Mouse (Mus musculus) embryonic facial prominence, embryonic 14.5 days (tissue): ENCODE results near the gene Ssbp3. TPM values are rescaled to one million over a fixed set of nuclear protein-coding genes. Genes with fewer than 3 reads are reported as not detected.
A peak's percentile ranks its signal among the peaks of the same experiment; 100 is the strongest.

Experiments
- ATAC-seq: fragments of 200-750 bp; cut with Nextera tagmentation; 2 replicates; pipeline ENCODE4 v1.8.0; 2017; ENCODE audit warnings: low read depth, moderate number of reproducible peaks, moderate TSS enrichment
- DNase-seq: peaks from one replicate; pipeline ENCODE4 v3.0.0-alpha.2; 2015; ENCODE audit warnings: low spot score
- H3K27ac ChIP-seq: fragments of 300-500 bp; sonication (generic); replicated peaks from 2 replicates; pipeline ENCODE4 v1.5.1; 2014; ENCODE audit warnings: low read depth, mild to moderate bottlenecking, low read length, moderate library complexity
- H3K27me3 ChIP-seq: fragments of 300-500 bp; sonication (generic); replicated peaks from 2 replicates; pipeline ENCODE4 v1.6.1; 2014; ENCODE audit warnings: low read length; ENCODE audit not compliant: control insufficient read depth, insufficient read depth
- H3K36me3 ChIP-seq: fragments of 300-500 bp; sonication (generic); 2 replicates; pipeline ENCODE4 v1.6.1; 2014; ENCODE audit warnings: low read length, mixed read lengths; ENCODE audit not compliant: control insufficient read depth, insufficient read depth
- H3K4me1 ChIP-seq: fragments of 300-500 bp; sonication (generic); 2 replicates; pipeline ENCODE4 v1.6.1; 2014; ENCODE audit warnings: antibody characterized with exemption, low read length; ENCODE audit not compliant: control insufficient read depth, insufficient read depth
- H3K4me2 ChIP-seq: fragments of 300-500 bp; sonication (generic); 2 replicates; pipeline ENCODE4 v1.6.1; 2014; ENCODE audit warnings: low read depth, mild to moderate bottlenecking, low read length, moderate library complexity, mixed read lengths
- H3K4me3 ChIP-seq: fragments of 300-500 bp; sonication (generic); 2 replicates; pipeline ENCODE4 v1.5.1; 2014; ENCODE audit warnings: low read depth, mild to moderate bottlenecking, low read length
- H3K9ac ChIP-seq: fragments of 300-500 bp; sonication (generic); 2 replicates; pipeline ENCODE4 v1.6.1; 2014; ENCODE audit warnings: low read depth, mild to moderate bottlenecking, low read length, moderate library complexity, mixed read lengths
- H3K9me3 ChIP-seq: fragments of 300-500 bp; sonication (generic); 2 replicates; pipeline ENCODE4 v1.6.1; 2016; ENCODE audit warnings: low read length; ENCODE audit not compliant: control insufficient read depth
- WGBS: fragments of 180-500 bp; shearing (Covaris S2); extraction: QIAGEN DNeasy Blood & Tissue Kit; methylation state at CpG from one replicate; pipeline ENCODE4 v1.1.7; 2014; 5-methylcytosine and 5-hydroxymethylcytosine counted together
- polyA plus RNA-seq: library from polyadenylated mRNA; unstranded; fragments of >200 nt; fragmentation: Nextera tagmentation; extraction: Ambion mirVana; gene quantifications from 2 replicates; pipeline ENCODE4 v1.2.1, GENCODE M21; 2014

Ssbp3 gene
- polyA plus RNA-seq, 1 experiment from 2014 or later: 72.9 TPM

DNA sequence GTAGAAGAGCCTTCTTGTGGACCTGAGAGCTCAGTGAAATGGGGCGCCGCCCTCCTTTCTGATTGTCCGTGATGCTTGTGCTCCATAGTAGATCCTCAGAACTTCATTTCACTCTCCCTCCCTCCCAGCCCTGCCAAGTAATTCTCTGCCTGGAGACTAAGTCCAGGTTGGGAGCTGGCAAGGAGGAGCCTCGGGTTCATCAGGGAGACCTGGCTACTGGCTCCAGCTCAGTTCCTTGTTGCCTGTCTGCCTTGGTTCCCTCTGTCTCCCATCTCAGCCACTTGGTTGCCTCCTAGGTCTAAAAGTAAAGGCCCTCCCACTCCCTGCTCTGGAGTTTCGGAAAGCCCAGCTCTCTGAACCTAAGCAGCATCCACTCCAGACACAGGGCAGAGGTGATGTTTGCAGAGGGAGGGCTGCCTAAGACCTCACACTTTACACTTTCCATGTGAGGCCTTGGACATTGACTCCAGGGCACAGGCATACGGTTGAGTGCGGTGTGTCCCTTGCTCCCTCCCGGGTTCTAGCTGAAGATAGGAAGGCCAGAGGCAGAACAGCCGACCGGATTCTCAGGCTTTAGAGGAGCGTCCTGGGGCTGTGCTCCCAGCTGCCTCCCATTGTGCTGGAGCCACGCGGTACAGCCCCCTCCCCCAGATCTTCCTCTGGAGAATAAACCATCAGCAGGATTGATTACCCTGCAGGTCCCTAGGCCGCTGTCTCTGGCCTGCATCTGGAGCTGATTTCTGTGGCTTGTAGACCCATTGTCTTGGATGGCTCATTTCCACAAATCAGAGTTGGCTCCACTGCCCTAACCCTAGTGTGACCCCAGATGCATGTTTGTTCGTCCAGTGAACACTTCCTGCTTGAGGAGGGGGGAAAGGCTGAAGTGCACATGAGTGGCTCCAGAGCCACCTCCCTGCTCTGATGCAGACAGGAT lies 75.7 kb downstream of the Ssbp3 start:
- Histone ChIP-seq H3K4me1 (peaks cover 52% of the 10 kb centered on the region), H3K9me3 (no peaks in the 10 kb centered on the region), H3K4me2 (no peak overlapping the region), H3K9ac (0 out of 2 replicates have a peak overlapping the region, but pooled peaks have one; percentile 3), H3K27ac (peak overlapping the region; percentile 63), H3K4me3 (no peak overlapping the region), H3K36me3 (0 out of 2 replicates have a peak, but pooled peaks cover 6% of the 10 kb centered on the region), H3K27me3 (no peaks in the 10 kb centered on the region)
- WGBS: 26% methylated on average over 15 of the region's 15 CpGs
- ATAC-seq: peak; percentile 34
- DNase-seq: peak; percentile 41

DNA sequence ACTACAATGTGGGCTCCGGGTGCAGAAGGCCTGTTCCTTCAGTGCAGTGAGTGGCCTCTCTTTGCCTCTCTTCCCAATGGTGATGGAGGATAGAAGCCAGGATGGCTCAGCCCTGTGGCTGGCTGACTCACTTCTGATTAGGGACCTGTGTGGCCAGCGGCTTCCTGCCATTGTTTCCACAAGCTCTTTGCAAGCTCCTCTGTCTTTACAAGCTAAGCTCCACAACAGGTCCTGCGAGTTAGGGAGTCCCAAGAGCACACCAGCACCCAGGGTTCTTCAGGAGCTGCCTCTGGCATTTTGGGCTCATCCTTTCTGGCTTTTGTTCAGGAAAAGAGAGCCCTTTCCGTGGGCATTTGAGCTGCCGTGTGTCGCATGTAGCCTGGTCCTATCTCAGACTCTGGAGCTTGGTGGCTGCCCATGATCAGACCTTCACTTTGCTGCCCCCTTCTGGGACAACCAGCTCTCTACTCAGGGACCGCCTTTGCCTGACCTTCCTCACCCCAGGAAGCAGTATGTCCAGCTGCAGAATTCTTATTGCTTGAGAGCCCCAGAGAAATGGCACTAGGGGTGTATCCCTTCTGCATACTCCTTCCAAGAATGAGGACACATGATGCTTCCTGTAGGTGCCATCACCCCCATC lies 77.3 kb downstream of the Ssbp3 start:
- Histone ChIP-seq H3K27me3 (no peaks in the 10 kb centered on the region), H3K36me3 (no peaks in the 10 kb centered on the region), H3K4me2 (no peak overlapping the region), H3K27ac (no peak overlapping the region), H3K4me3 (no peak overlapping the region), H3K9me3 (no peaks in the 10 kb centered on the region), H3K4me1 (peaks cover 42% of the 10 kb centered on the region), H3K9ac (no peak overlapping the region)
- DNase-seq (peak; percentile 59), ATAC-seq (peak; percentile 60; the same call in 1 of the 2 replicates)
- 30% methylated on average over 7 of the region's 7 CpGs for WGBS

DNA sequence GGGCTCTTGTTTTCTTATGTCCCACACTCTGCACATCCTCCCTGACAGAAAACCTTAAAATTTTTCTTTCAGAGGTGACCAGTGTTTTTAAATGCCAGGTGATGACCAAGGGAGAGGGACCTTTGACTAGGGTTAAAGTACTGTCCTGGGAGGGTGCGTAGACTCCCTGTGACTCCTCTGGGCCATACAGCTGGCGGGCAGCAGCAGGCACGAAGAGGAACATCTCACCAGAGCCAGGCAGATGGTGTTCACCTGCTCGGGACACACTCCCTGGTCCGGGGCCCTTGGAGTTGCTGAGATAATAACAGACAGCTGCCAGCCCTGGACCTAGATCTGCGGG lies 78.4 kb downstream of the Ssbp3 start:
- H3K4me3 ChIP-seq: no peak overlapping the region
- H3K27me3 ChIP-seq: no peaks in the 10 kb centered on the region
- no peak overlapping the region for H3K4me2 ChIP-seq
- H3K27ac ChIP-seq: peak overlapping the region; percentile 40; the same call in 1 of the 2 replicates
- peaks cover 40% of the 10 kb centered on the region for H3K4me1 ChIP-seq
- H3K36me3 ChIP-seq: no peaks in the 10 kb centered on the region
- 0 out of 2 replicates have a peak overlapping the region, but pooled peaks have one; percentile 21 for H3K9ac ChIP-seq
- H3K9me3 ChIP-seq: no peaks in the 10 kb centered on the region
- DNase-seq (no peak), ATAC-seq (no peak)
- WGBS: 46% methylated on average over 6 of the region's 6 CpGs

DNA sequence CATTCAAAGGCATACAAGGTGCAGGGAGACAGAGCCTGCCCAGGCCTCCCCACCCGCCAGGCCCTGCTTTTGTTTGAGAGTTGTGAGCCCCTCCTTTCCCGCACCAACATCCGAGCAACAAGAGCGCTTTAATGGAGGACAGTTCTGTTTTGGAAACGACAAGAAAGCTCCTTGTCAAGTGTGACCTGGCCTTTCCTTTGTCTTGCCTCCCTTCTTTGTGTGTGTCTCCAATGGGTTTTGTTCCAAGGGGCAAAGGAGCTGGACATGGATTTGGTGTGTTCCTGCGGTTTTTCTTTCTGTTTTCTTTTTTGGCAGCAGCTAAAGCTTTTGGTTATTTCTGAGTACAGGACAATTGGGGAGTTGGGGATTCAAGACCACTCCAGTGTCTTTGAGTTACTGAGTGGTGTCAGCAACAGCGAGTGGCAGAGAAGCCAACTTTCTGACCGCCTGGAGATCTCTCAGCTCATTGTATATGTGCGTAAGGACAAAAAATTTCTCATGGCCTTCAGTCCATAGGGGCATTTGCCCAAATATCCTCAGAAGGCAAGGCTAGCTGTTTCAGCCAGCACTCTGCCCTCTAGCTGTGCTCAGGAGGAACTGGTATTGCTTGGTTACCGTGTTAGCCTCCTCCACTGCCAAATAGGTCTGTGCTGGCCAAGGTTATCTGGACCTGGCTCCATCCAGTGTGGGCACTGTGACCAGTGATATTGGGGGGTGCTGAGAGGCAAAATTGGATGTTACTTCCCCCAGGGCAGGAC lies 78.9 kb downstream of the Ssbp3 start:
- H3K9me3 ChIP-seq: no peaks in the 10 kb centered on the region
- 54% methylated on average over 10 of the region's 10 CpGs for WGBS
- H3K4me1 ChIP-seq: peaks cover 38% of the 10 kb centered on the region
- no peak overlapping the region for H3K4me3 ChIP-seq
- no peaks in the 10 kb centered on the region for H3K36me3 ChIP-seq
- H3K27ac ChIP-seq: peak overlapping the region; percentile 40; the same call in 1 of the 2 replicates
- H3K4me2 ChIP-seq: no peak overlapping the region
- H3K9ac ChIP-seq: 0 out of 2 replicates have a peak overlapping the region, but pooled peaks have one; percentile 21
- no peak for DNase-seq
- H3K27me3 ChIP-seq: no peaks in the 10 kb centered on the region
- no peak for ATAC-seq

DNA sequence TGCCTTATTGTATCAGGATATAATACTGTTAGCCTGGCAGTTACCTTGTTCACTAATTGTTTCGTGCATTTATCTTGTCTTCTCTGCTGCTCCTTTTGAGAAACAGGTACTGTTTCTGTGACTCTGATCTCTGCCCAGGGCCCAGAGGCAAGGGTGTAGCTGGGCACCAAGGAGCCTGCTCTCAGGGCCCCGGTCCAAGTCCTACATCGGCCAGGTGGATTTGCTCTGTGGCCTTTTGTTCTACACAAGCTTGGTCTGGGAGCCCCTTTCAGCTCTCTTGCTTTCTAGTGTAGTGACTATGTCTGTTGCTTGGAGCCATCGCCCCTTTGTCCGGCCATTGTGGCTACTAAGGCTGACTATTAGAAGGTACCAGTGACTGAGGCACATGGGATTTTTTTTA lies 82.6 kb downstream of the Ssbp3 start:
- Histone ChIP-seq H3K27ac (no peak overlapping the region), H3K4me2 (no peak overlapping the region), H3K4me1 (peaks cover 35% of the 10 kb centered on the region), H3K4me3 (no peak overlapping the region), H3K36me3 (no peaks in the 10 kb centered on the region), H3K27me3 (no peaks in the 10 kb centered on the region), H3K9ac (no peak overlapping the region), H3K9me3 (no peaks in the 10 kb centered on the region)
- 83% methylated on average over 5 of the region's 5 CpGs for WGBS
- no peak for ATAC-seq
- no peak for DNase-seq

DNA sequence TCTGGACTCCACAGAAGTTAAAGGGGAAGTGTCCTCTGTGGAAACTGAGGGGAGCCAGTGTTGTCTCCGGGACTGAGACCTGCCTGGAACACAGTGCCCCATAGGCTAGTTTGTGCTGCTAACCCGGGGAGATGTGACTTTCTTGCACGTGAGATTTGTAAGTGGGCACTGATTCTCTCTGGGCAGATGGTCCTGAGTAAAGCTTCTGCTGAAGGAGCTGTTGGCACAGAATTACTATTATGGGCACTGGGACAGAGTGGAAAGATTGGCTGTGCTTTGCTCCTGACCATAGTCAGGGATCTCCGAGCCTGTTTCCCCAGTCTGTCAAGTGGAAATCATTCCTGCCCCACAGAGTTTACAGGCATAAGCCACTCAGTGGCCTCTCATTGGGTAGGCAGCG lies 83.8 kb downstream of the Ssbp3 start:
- Histone ChIP-seq H3K27me3 (no peaks in the 10 kb centered on the region), H3K36me3 (no peaks in the 10 kb centered on the region), H3K4me1 (peaks cover 29% of the 10 kb centered on the region), H3K27ac (no peak overlapping the region), H3K4me3 (no peak overlapping the region), H3K9ac (no peak overlapping the region), H3K4me2 (no peak overlapping the region), H3K9me3 (no peaks in the 10 kb centered on the region)
- DNase-seq (no peak), ATAC-seq (no peak)
- 78% methylated on average over 5 of the region's 5 CpGs for WGBS

DNA sequence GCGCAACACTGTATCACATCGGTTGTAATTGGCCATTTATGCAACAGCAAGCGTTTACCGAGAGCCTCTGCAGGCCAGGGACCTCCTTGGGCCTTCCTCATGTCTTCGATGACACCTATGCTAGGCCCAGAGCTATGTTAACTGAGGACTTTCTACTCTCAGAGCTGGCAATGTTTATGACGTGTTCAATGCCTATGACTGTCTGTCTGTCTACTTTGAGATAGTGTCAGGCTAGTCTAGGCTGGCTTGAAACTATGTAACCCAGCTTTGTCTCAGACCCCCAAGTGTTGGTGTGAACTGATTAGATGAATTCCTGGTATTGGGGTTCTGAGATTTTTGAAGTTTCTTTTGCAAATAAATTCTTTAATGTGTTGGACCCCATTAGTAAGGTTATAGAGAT lies 84.6 kb downstream of the Ssbp3 start:
- H3K9me3 ChIP-seq: no peaks in the 10 kb centered on the region
- no peaks in the 10 kb centered on the region for H3K27me3 ChIP-seq
- DNase-seq: no peak
- no peak overlapping the region for H3K27ac ChIP-seq
- H3K4me3 ChIP-seq: no peak overlapping the region
- 83% methylated on average over 6 of the region's 6 CpGs for WGBS
- H3K4me1 ChIP-seq: peaks cover 26% of the 10 kb centered on the region
- no peak overlapping the region for H3K4me2 ChIP-seq
- no peaks in the 10 kb centered on the region for H3K36me3 ChIP-seq
- H3K9ac ChIP-seq: no peak overlapping the region
- no peak for ATAC-seq

DNA sequence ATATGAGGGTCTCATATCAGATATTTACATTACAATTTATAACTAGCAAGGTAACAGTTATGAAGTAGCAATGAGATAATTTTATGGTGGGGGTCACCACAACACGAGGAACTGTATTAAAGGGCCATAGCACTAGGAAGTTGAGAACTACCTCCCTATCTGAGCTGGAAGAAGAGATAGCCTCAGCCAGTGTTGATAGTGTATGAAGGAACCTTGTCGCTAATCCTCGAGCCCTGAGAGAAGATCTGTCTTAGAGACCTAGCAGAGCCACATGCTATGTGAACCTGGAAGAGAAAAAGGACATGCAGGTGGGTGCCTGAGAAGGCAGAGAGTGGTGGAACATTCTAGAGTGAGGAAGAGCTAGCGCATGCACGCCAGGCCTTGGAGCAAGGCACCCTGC lies 85.0 kb downstream of the Ssbp3 start:
- H3K4me1 ChIP-seq: peaks cover 26% of the 10 kb centered on the region
- H3K27ac ChIP-seq: peak overlapping the region; percentile 34; the same call in 1 of the 2 replicates
- H3K9ac ChIP-seq: no peak overlapping the region
- ATAC-seq (no peak), DNase-seq (no peak)
- H3K4me2 ChIP-seq: no peak overlapping the region
- no peak overlapping the region for H3K4me3 ChIP-seq
- no peaks in the 10 kb centered on the region for H3K36me3 ChIP-seq
- no peaks in the 10 kb centered on the region for H3K27me3 ChIP-seq
- WGBS: 85% methylated on average over 5 of the region's 5 CpGs
- no peaks in the 10 kb centered on the region for H3K9me3 ChIP-seq
